Mouse (Mus musculus): ENCODE measurements around the gene Fbxo24. TPM values are rescaled to one million over a fixed set of nuclear protein-coding genes. Genes with fewer than 3 reads are reported as not detected.

Fbxo24 gene
- polyA plus RNA-seq, 1 experiment = 0.31 TPM

- TF ChIP-seq CTCF (IDR thresholded peaks at IDR 0.05; ENCODE audit: borderline replicate concordance, control insufficient read depth, extremely low read depth, insufficient read depth, low read length, poor library complexity) = no peak
- WGBS = 95% methylated on average over 6 of the region's 6 CpGs
- Histone ChIP-seq H3K4me3 (ENCODE audit: control insufficient read depth, insufficient read depth, low read length) (no peak overlapping the region), H3K27ac (ENCODE audit: control insufficient read depth, insufficient read depth, low read length) (no peak overlapping the region), H3K4me1 (replicated peaks; ENCODE audit: control insufficient read depth, insufficient read depth, low read length) (peaks cover 18% of the 10 kb centered on the region), H3K27me3 (ENCODE audit: control insufficient read depth, insufficient read depth, low read length) (no peaks in the 10 kb centered on the region), H3K36me3 (ENCODE audit: control insufficient read depth, insufficient read depth, low read length) (no peaks in the 10 kb centered on the region)
- no peak for DNase-seq
Observed at GRCm38 (mm10) chr5:137565744-137566143, 63.1 kb downstream of the Fbxo24 start.

GRCm38 (mm10) chr5:137562965-137563364 is 65.8 kb downstream of the Fbxo24 start:
- Histone ChIP-seq H3K36me3 (ENCODE audit: control insufficient read depth, insufficient read depth, low read length) (no peaks in the 10 kb centered on the region), H3K4me3 (ENCODE audit: control insufficient read depth, insufficient read depth, low read length) (no peak overlapping the region), H3K4me1 (replicated peaks; ENCODE audit: control insufficient read depth, insufficient read depth, low read length) (0 out of 2 replicates have a peak, but pooled peaks cover 1% of the 10 kb centered on the region), H3K27me3 (ENCODE audit: control insufficient read depth, insufficient read depth, low read length) (no peaks in the 10 kb centered on the region), H3K27ac (ENCODE audit: control insufficient read depth, insufficient read depth, low read length) (no peak overlapping the region)
- 94% methylated on average over 10 of the region's 10 CpGs for WGBS
- DNase-seq = no peak
- TF ChIP-seq CTCF (IDR thresholded peaks at IDR 0.05; ENCODE audit: borderline replicate concordance, control insufficient read depth, extremely low read depth, insufficient read depth, low read length, poor library complexity) (no peak), POLR2A (IDR thresholded peaks at IDR 0.05; ENCODE audit: control insufficient read depth, extremely low read depth, insufficient read depth, low read length, poor library complexity) (no peak)

Other genes starting within 250 kb of the Fbxo24 start
- gene Zan, start 151.9 kb downstream of the Fbxo24 start, polyA plus RNA-seq (2012; rRNA removed) = 0.24 and 0.36 TPM in 2 replicates
- gene Pop7, start 126.5 kb downstream of the Fbxo24 start, polyA plus RNA-seq (2012; rRNA removed) = 65.5 and 68.7 TPM in 2 replicates
- 83.9 and 84.3 TPM in 2 replicates for gene Gigyf1, start 110.5 kb downstream of the Fbxo24 start, polyA plus RNA-seq (2012; rRNA removed)
- not detected in 2 replicates for gene Epo, start 95.8 kb downstream of the Fbxo24 start, polyA plus RNA-seq (2012; rRNA removed)
- gene Gnb2, start 95.5 kb downstream of the Fbxo24 start, polyA plus RNA-seq (2012; rRNA removed) = 1,444 and 1,492 TPM in 2 replicates
- gene Actl6b, start 75.5 kb downstream of the Fbxo24 start, polyA plus RNA-seq (2012; rRNA removed) = 0.20 TPM in 1 of 2 replicates, not detected in the other
- 0.49 and 2.4 TPM in 2 replicates for gene Tfr2, start 59.2 kb downstream of the Fbxo24 start, polyA plus RNA-seq (2012; rRNA removed)
- gene Mospd3, start 27.9 kb downstream of the Fbxo24 start, polyA plus RNA-seq (2012; rRNA removed) = 252 and 273 TPM in 2 replicates
- 21.9 and 29.7 TPM in 2 replicates for gene Pcolce, start 15.2 kb downstream of the Fbxo24 start, polyA plus RNA-seq (2012; rRNA removed)
- gene Lrch4, start 119 bp upstream of the Fbxo24 start, polyA plus RNA-seq (2012; rRNA removed) = 576 and 587 TPM in 2 replicates
- 149 and 153 TPM in 2 replicates for gene Gm20605, start 173 bp upstream of the Fbxo24 start, polyA plus RNA-seq (2012; rRNA removed)
- 576 and 646 TPM in 2 replicates for gene Sap25, start 12.3 kb upstream of the Fbxo24 start, polyA plus RNA-seq (2012; rRNA removed)
- 2.2 and 2.5 TPM in 2 replicates for gene Irs3, start 16.7 kb upstream of the Fbxo24 start, polyA plus RNA-seq (2012; rRNA removed)
- 205 and 213 TPM in 2 replicates for gene Agfg2, start 55.7 kb upstream of the Fbxo24 start, polyA plus RNA-seq (2012; rRNA removed)
- 97.2 and 110 TPM in 2 replicates for gene Nyap1, start 112.6 kb upstream of the Fbxo24 start, polyA plus RNA-seq (2012; rRNA removed)
- gene Tsc22d4, start 116.7 kb upstream of the Fbxo24 start, polyA plus RNA-seq (2012; rRNA removed) = 670 and 672 TPM in 2 replicates
- 101 and 120 TPM in 2 replicates for gene Ppp1r35, start 149.8 kb upstream of the Fbxo24 start, polyA plus RNA-seq (2012; rRNA removed)
- gene Mepce, start 158.7 kb upstream of the Fbxo24 start, polyA plus RNA-seq (2012; rRNA removed) = 81.9 and 87.5 TPM in 2 replicates
- gene Zcwpw1, start 158.8 kb upstream of the Fbxo24 start, polyA plus RNA-seq (2012; rRNA removed) = 4.6 TPM in 2 replicates
- 7.2 and 13.5 TPM in 2 replicates for gene Pilra, start 207.3 kb upstream of the Fbxo24 start, polyA plus RNA-seq (2012; rRNA removed)
- 9.5 and 10.1 TPM in 2 replicates for gene Pilrb1, start 229.1 kb upstream of the Fbxo24 start, polyA plus RNA-seq (2012; rRNA removed)
- 8.7 and 11.4 TPM in 2 replicates for gene Pilrb2, start 242.8 kb upstream of the Fbxo24 start, polyA plus RNA-seq (2012; rRNA removed)

Data from thymus, adult 2 months (tissue).